Mouse (Mus musculus): ENCODE results near the gene Pdia5. TPM values are rescaled to one million over a fixed set of nuclear protein-coding genes. Genes with fewer than 3 reads are reported as not detected.

The Pdia5 gene
- total RNA-seq, 2 experiments from 2014 or later: 1.9 to 2.0 TPM

- no peak for DNase-seq (ENCODE audit: low spot score)
These were observed 49.2 kb downstream of the Pdia5 start for GRCm38 (mm10) chr16:35441346-35442025.

DNA sequence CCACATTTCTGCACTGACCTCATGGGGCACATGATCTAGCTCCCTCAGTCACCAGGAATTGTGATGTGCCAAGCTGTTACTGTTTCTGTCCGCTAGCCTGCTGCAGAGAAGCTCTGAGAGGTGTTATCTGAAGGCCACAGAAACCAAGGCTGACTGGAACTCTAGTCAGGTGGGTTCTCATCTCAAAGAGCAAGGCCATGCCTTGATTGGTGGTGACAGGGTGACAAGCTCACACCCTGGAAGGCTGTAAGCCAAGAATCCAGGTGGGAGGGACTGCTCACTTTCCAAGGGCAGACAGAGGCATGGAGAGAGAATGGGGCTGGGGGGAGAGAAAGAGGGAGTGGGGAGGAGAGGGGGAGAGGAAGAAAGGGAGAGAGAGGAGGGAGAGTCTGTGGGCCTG, 51.6 kb downstream of the Pdia5 start:
- DNase-seq (ENCODE audit: low spot score): no peak

DNA sequence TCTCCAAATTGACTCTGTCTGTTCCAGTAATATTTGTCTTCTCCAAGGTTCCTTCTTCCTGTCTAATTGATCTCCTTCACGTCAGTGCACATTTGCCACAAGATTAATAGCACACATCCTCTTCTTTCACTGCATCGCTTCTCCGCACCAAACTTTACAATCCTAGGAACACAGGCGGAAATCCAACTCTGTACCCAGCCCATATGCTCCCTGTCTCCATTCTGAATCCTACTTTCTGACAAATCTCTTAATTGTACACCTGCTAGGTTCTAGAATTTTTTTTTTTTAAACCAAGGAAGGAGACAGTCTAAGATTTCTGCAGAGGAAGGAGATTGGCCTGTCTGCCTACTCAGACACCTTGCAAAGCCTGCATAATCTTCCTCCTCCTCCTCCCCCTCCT, 59.1 kb downstream of the Pdia5 start:
- DNase-seq (ENCODE audit: low spot score): no peak

DNA sequence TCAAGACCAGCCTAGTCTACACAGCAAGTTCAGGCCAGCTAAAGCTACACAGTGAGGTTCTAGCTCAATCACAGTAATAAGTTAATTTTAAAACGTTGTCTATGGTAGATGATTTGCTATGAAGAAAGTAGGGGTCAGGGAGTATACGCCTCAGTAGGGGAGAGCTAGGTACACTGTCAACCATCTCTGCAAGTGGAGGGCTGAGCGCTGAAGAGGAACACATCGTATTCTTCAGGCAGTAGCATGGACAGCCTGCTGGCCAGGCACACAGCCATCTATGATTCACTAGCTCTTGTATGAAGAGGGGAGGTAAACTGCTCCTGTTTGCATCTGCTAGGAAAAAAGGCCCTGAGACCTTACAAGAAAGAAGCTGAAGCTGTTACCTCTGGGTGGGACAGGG, 65.7 kb downstream of the Pdia5 start:
- no peak for DNase-seq (ENCODE audit: low spot score)

GRCm38 (mm10) chr16:35423250-35424139, 67.2 kb downstream of the Pdia5 start:
- no peak for DNase-seq (ENCODE audit: low spot score)

DNA sequence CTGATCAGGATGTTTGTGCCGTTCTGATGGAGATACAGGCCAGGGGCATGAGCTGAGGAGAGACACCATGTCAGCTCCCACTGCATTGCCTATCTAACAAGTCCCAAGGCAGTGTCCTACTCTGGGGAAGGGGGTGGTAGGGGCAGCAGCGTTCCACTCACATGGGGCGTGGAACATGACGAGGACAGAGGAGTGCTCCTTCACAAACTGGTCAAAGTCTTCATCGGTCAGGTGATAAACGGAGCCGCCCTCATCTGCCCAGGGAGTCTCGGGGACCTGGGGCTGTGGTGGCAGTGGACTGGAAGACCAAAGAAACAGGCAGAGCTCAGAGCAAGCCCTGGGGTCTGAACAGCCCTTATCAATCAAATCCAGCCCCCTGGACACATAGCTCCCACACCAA, 68.0 kb downstream of the Pdia5 start:
- no peak for DNase-seq (ENCODE audit: low spot score)

- DNase-seq (ENCODE audit: low spot score): no peak
These were observed 68.5 kb downstream of the Pdia5 start for GRCm38 (mm10) chr16:35422141-35422540.

GRCm38 (mm10) chr16:35414616-35415015, 76.1 kb downstream of the Pdia5 start:
- DNase-seq (ENCODE audit: low spot score): no peak

DNA sequence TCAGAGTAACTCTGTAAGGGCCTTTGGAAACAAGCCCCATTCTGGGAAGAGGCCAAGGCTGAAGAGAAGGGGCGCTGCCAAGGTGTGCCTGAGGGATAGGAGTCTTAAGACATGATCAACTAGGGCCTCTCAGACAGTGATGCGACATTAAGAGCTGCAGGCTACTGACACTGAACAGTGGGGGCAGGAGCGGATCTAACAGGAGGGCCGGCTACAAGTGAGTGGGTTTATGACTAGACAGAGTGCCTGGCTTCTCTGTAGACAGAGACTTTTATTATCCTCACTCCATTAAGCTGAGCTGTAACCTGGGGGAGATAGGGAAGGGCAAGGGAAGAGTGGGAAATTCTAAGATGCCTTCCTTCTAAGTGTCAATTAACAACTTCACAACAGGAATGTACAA, 84.0 kb downstream of the Pdia5 start:
- no peak for DNase-seq (ENCODE audit: low spot score)

GRCm38 (mm10) chr16:35406166-35406565, 84.5 kb downstream of the Pdia5 start:
- no peak for DNase-seq (ENCODE audit: low spot score)

GRCm38 (mm10) chr16:35405348-35406080, 85.2 kb downstream of the Pdia5 start:
- no peak for DNase-seq (ENCODE audit: low spot score)

DNA sequence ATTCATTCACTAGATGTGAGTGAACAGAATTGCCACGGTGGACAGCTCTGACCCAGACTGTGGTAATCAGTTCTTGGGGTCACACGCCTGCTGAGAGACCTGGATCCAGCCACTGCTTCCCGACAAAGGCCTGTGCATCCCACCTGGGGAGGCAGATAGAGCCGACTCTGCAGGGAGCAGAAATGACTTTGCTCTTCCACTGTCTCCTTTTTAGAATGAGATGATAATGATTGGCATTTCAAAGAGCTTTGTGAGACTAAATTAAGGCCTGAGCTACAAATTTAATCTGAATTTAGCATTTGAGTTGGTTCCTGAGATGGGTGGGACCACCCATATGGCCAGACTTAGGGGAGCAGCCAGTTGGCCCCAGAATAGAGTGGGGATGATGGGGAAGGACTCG, 85.8 kb downstream of the Pdia5 start:
- no peak for DNase-seq (ENCODE audit: low spot score)

GRCm38 (mm10) chr16:35403891-35404290, 86.8 kb downstream of the Pdia5 start:
- DNase-seq (ENCODE audit: low spot score): no peak

- no peak for DNase-seq (ENCODE audit: low spot score)
These were observed 87.3 kb downstream of the Pdia5 start for GRCm38 (mm10) chr16:35403356-35403755.

DNA sequence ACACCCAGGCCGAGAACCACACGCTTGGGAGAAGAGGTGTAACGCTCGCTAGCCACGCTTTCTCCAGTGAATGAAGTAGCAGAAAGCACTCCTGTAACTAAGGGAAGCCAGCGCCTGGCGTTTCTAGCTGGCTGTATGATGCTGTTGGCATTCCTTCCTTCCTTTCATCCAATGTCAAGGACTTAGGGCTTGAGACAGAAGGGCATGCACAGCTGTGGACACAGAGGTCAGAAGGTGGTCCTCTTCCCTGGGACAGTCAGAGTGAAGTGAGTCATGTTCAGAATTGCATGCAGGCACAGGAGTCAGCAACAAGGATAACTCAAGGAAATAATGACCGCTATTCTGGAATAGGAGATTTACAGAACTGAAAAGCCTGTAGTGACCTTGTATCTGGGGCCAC, 97.9 kb downstream of the Pdia5 start:
- no peak for DNase-seq (ENCODE audit: low spot score)

DNA sequence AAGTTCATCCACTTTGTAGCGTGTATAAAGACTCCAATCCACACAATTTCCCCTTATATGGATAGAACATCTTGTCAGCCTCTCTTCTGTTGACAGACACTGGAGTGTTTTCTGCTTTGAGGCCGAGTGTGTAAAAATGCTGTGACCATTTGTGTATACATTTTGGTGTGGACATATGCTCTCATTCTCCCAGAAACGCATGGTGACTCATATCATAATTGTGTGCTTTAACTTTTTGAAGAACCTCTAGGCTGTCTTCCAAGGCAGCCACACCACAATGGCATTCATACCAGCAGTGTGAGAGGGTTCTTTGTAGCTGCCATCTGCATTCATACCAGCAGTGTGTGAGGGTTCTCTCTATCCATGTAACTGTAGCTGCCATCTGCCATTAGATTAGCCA, 105.0 kb downstream of the Pdia5 start:
- no peak for DNase-seq (ENCODE audit: low spot score)

DNA sequence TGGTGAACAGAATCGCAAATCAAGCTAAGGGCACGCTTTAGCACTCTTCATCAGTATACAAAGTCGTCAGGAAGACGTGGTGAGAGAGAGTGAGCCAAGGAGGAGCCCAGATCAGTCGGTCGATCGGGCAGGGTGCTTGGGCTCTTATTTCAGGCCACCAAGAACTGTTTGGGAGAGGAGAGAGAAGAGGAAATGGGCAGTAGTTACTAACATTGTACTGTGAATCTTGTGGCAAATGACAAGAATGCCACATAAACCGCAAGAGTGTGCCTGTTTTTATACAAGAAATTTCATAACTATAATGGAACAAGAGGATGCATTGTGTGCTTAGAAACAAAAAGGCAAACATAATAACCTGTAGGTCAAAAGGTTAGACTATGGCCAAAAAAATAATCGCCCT, 110.6 kb downstream of the Pdia5 start:
- DNase-seq (ENCODE audit: low spot score): no peak

GRCm38 (mm10) chr16:35379344-35379743, 111.3 kb downstream of the Pdia5 start:
- no peak for DNase-seq (ENCODE audit: low spot score)

DNA sequence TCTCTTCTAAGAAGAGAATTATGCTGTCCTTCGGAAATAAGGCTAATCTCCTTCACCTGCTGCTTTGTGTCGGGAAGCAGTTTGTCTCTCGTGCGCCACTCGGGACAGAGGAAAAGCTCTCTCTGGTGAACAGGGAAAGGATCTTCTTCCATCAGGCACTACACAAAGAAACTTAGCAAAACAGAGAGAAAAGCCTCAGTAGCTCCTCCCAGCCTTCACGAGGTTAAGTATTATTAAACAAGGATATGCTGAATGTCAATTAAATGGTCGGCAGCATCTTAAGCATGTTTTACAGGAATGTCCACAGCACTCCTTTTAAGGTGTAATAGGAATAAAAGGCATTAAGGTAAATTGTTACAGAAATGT, 126.6 kb downstream of the Pdia5 start:
- no peak for DNase-seq (ENCODE audit: low spot score)

GRCm38 (mm10) chr16:35363150-35364062, 127.3 kb downstream of the Pdia5 start, which contains the start of gene Sec22a:
TSS of gene Sec22a (minus strand) at chr16:35363918.
- peak; percentile 92 for DNase-seq (ENCODE audit: low spot score)

GRCm38 (mm10) chr16:35362221-35362620, 128.5 kb downstream of the Pdia5 start:
- no peak for DNase-seq (ENCODE audit: low spot score)

Measured in gastrocnemius, adult 18-20 months (tissue).